8 mouse cellular contexts compared by ENCODE assay signal in the genomic region with DNA sequence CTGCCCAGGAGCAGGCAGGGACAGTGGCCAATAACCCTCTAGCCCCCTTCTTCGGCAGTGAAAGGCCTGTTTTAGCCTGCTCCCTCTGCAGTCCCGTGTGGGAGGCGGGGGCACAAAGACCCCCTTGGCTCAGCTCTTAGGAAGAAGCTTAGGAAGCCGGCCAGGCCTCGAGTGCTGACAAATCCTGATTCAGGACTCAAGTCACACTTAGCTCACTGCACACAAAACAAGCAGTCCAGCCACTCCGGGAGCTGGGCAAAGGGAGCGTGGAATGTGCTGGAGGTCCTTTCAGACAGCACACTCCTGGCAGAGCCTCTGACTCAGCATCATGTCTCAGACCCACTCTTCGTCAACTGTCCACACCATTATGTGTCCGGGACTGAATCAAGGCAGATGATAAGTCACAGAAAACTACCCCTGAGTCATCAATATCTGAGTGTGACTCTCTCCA. TPM values are rescaled to one million over a fixed set of nuclear protein-coding genes. Genes with fewer than 3 reads are reported as not detected.
DNase-seq lines count a peak whose midpoint lies in the region; ATAC-seq and TF ChIP-seq lines count a peak whose summit lies in the region.

No protein-coding gene starts in this region.

- H3K4me2 ChIP-seq in neural tube, embryonic 15.5 days: no peak overlapping the region

- no peaks in the 10 kb centered on the region for H3K9me3 ChIP-seq in ES-E14 (ENCODE audit: control insufficient read depth, insufficient read depth, low read depth, low read length)
- H3K9me3 ChIP-seq in neural tube, embryonic 15.5 days (replicated peaks): no peaks in the 10 kb centered on the region

- H3K9ac ChIP-seq in ES-E14 (ENCODE audit: insufficient read depth, low read depth, low read length, poor library complexity, severe bottlenecking): no peak overlapping the region
- no peak overlapping the region for H3K9ac ChIP-seq in neural tube, embryonic 15.5 days (replicated peaks)

- no peak overlapping the region for H3K4me3 ChIP-seq in ES-E14 (ENCODE audit: insufficient read depth in 1 of 2, low read depth in 1 of 2, low read length in 2 of 2, poor library complexity in 1 of 2, severe bottlenecking in 1 of 2)
- H3K4me3 ChIP-seq in neural tube, embryonic 15.5 days (replicated peaks): no peak overlapping the region

- DNase-seq in ES-E14 (ENCODE audit: low read depth, low spot score): no peak
- DNase-seq in cerebellum, adult 18-20 months: peak; percentile 48 to 55
- peak; percentile 36 to 46 for DNase-seq in frontal cortex, postnatal 14 days (ENCODE audit: low spot score in 2 of 2)
- peak; percentile 47 for DNase-seq in kidney, adult 18-20 months
- DNase-seq in left cerebral cortex, postnatal 4 days: peak; percentile 86
- DNase-seq in gastrocnemius, adult 18-20 months (ENCODE audit: low spot score): no peak

- 20% methylated on average over 9 of the region's 9 CpGs for WGBS in neural tube, embryonic 15.5 days

- peak; percentile 80 for ATAC-seq in neural tube, embryonic 15.5 days (ENCODE audit: low FRiP score)
- no peak for ATAC-seq in monocyte, adult 5-6 weeks (replicated peaks; ENCODE audit: insufficient number of reproducible peaks, low FRiP score, low TSS enrichment, poor library complexity, severe bottlenecking)

- intact Hi-C loops in left cerebral cortex, postnatal 4 days (cut with DNase I): no loop called here

- no peaks in the 10 kb centered on the region for H3K27me3 ChIP-seq in neural tube, embryonic 15.5 days (replicated peaks)

- no peak overlapping the region for H3K27ac ChIP-seq in ES-E14 (ENCODE audit: insufficient read depth, low read depth, low read length, poor library complexity, severe bottlenecking)
- H3K27ac ChIP-seq in neural tube, embryonic 15.5 days (replicated peaks): no peak overlapping the region

- in situ Hi-C loops in ES-E14 (cut with MboI; ENCODE audit: low sequenced_read_pairs in 2 of 2, unreplicated experiment in 2 of 2): no loop called here

- no peaks in the 10 kb centered on the region for H3K36me3 ChIP-seq in ES-E14 (ENCODE audit: control insufficient read depth, insufficient read depth, low read length, poor library complexity, severe bottlenecking)
- no peaks in the 10 kb centered on the region for H3K36me3 ChIP-seq in neural tube, embryonic 15.5 days

- peaks cover 7 to 36% of the 10 kb centered on the region in 2 experiments; a peak in 3 of 4 replicates for H3K4me1 ChIP-seq in ES-E14 (ENCODE audit: control insufficient read depth in 2 of 2, insufficient read depth in 2 of 2, low read length in 2 of 2, poor library complexity in 1 of 2)
- H3K4me1 ChIP-seq in neural tube, embryonic 15.5 days: peaks cover 75% of the 10 kb centered on the region

TF ChIP-seq in ES-E14, 5 proteins besides CTCF, POLR2A, EP300 and RAD21:
- 0 out of 2 replicates have a peak, but pooled peaks have one; percentile 9 for TF ChIP-seq MAFK (IDR thresholded peaks at IDR 0.05; ENCODE audit: insufficient read depth, low read depth, low read length)
- no peak for TF ChIP-seq ZC3H11A (IDR thresholded peaks at IDR 0.05; ENCODE audit: borderline replicate concordance, low read depth, low read length)

RNA-seq across cellular contexts. Expression of a gene that starts 28.2 kb away (rescaled TPM):
- 34.4 and 41.5 TPM in 2 replicates for total RNA-seq in ES-E14 (2012; rRNA removed)
- total RNA-seq in left cerebral cortex, postnatal 4 days (2021): 100 to 1,000 TPM; 278 to 290 TPM
- 31.3 and 36.4 TPM in 2 replicates for polyA plus RNA-seq in neural tube, embryonic 15.5 days (2015; fragmentation: Nextera tagmentation; extraction: Ambion mirVana)
- total RNA-seq in gastrocnemius, adult 18-20 months (2021): 10 to 100 TPM; 21.1 to 33.0 TPM
- total RNA-seq in monocyte, adult 5-6 weeks (2017): 27.7 to 49.9 TPM (median 33.9 TPM) in 3 replicates

Comparison
In these comparisons a context has a peak if more than half of its experiments do, and no peak if none do; other contexts are left out.
1. DNase-seq: peak in cerebellum, adult 18-20 months (2 of 2), frontal cortex, postnatal 14 days (2 of 2), kidney, adult 18-20 months (single experiment) and left cerebral cortex, postnatal 4 days (single experiment); none in ES-E14 (single experiment) and gastrocnemius, adult 18-20 months (single experiment).